Mouse (Mus musculus) A20 (cell line): ENCODE results near the gene Fcer2a.

ENCODE experiments used
- DNase-seq: peaks from one replicate; pipeline ENCODE4 v3.0.0-alpha.2; 2011; ENCODE audit warnings: low read depth, low spot score

Fcer2a gene

GRCm38 (mm10) chr8:3676131-3676992, 17.6 kb downstream of the Fcer2a start, which contains the start of gene Trappc5:
Gene Trappc5 (plus strand): TSS chr8:3676299.
- DNase-seq = peak; percentile 98

DNA sequence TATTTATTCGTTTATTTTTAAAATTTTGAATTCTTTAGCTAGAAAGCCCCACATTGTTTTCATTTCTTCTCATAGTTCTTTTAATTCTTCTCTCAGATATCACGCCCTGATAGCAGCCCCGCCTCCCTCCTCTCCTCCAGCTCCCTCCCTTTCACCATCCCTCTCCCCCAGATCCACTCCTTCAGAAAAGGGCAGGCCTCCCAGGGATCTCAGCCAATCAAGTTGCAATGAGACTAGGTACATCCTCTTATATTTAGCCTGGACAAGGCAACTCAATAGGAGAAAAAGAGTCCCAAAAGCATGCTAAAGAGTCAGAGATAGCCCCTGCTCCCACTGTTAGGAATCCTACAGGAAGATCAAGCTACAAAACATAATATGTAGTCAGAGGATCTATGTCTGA, 19.3 kb downstream of the Fcer2a start:
- DNase-seq = no peak

DNA sequence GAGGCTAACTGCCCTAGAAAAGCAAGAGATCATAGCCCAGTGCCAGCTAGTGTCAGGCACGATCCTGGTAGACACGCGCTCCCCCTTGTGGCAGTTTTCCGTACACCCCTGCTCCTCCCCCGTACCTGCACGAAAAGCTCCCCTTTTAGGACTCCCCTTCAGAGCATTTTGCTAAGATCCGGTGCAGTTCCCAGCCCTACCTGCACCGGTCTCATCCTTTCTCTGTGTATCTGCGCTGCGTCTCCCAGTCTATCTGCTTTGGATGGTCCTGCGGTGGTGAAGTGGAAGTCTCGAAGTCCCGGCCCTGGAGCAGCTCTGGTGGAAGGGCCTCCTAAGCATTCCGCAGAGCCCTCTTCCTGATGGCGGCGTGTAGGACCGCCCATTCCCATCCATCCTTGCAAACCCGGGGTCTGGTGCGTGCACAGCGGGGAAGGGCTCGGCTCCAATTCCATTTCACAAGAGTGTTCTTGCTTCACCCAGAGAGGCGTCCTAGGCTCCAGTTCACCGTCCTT, 21.9 kb downstream of the Fcer2a start, which contains the start of gene Fcor:
Gene Fcor (minus strand): TSS at position 383 of the 512 bp plus-strand sequence.
- DNase-seq = peak; percentile 89

DNA sequence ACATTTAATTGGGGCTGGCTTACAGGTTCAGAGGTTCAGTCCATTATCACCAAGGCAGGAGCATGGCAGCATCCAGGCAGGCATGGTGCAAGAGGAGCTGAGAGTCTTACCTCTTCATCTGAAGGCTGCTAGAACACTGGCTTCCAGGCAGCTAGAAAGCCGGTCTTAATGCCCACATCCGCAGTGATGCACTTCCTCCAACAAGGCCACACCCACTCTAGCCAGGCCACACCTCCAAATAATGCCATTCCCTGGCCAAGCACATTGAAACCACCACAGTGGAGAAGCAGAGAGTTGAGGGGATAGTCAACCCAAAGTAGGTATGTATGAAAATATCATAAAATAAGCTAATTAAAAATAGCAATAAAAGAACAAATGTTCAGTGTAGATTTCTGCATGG, 23.6 kb downstream of the Fcer2a start:
- DNase-seq = no peak

DNA sequence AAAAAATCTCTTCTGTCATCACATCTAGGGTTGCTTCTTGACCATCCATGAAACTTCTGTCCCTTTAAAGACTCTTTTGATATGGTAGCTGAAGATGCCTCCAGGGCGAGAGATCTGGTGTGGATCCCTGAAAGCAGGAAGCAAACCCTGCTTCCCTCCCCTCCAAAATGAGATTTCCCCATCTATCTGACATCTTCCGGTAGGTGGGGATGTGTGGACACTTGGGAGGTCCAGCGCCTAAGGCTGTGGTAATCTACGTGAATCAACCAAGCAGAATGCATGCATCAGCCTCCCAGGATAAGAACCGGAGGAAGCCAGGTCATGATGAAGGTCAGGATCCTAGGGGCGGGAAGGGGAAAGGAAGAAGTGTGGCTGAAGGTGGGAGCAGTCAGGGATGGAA, 28.5 kb downstream of the Fcer2a start, which contains the start of gene Mcemp1:
Gene Mcemp1 (plus strand): TSS at position 248 of the 400 bp plus-strand sequence.
- DNase-seq = no peak

- no peak for DNase-seq
These were observed 29.6 kb downstream of the Fcer2a start for GRCm38 (mm10) chr8:3664405-3664804.

- no peak for DNase-seq
These were observed 33.1 kb downstream of the Fcer2a start for GRCm38 (mm10) chr8:3660889-3661288.

DNA sequence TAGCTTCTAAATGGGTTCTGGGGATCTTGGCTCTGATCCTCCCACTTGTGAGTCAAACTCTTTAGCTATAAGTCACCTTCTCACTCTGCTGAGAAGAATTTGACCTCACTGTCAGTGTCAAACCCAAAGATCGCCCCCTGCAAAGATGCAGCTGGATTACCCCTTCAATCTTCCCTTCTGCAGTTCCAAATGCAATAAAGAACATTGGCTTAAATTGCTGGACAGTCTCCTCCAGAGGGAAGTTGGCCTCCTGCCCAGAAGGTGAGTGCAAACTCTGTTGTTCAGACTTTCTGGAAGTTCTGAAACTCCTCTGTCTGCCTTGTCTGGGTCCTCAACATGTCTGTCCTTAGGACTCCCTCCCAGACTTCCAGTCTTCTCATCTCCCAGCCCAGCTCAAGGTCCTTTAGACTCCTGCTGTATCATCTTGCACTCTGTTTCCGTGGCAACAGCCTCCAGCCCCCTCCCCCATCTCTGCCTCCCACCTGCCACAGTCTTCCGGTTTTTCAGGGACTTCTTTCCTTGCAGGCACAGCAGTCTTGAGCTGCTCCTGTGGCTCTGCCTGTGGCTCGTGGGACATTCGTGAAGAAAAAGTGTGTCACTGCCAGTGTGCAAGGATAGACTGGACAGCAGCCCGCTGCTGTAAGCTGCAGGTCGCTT, 37.1 kb downstream of the Fcer2a start:
- no peak for DNase-seq

DNA sequence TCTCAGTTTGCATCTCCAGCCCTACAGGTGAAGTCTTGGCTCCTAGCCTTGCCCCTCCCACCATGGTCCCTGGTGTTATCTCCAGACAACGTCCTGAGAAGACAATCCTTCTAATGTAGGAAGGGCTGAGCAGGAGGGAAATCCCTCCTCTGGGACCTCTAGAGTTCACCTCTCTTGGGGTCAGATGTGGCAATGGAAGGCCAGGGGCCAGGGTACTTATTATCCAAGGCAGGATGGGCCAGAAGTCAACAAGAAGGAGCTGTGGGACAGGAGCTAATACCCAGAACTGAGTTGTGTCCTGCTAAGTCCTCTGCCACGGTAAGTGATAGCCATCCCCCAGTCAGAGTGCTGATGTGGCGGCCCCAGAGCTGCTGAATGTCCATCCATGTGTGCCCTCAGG, 38.4 kb downstream of the Fcer2a start, which contains the start of gene Retn:
Gene Retn (plus strand): TSS at position 245 of the 400 bp plus-strand sequence.
- no peak for DNase-seq

- DNase-seq = no peak
These were observed 39.1 kb downstream of the Fcer2a start for GRCm38 (mm10) chr8:3654726-3655508.

DNA sequence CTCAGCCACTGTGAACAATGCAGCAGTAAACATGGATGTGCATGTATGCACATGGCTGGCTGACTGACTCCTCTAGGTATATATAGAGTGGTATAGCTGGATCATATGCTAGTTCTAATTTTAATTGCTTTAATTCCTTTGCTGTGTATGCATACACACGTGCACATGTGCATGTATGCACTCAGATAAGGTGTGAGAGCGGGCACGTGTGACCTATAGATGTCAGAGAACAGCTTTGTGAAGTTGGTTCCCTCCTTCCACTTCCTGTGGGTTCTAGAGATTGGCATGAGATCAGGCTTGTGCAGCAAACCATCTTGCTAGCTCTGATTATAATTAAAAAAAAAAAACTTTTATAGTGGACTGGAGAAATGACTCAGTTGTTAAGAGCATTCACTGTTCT, 41.1 kb downstream of the Fcer2a start:
- DNase-seq = no peak

DNA sequence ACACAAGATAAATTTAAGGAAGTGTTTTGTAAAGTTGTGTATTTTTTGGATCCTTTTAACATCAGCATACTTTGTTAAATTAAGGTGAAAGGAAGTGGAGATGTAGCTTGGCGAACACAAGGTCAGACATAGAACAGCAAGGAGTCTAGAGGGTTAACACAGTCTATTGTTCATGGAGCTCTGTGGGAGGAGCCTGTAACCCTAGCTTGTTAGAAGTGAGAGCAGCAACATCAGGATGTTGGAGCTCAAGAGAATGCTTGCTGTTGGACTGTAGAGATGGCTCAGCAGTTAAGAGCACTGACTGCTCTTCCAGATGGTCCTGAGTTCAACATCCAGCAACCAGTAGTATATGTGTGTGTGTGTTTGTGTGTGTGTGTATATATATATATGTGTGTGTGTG, 45.0 kb downstream of the Fcer2a start:
- no peak for DNase-seq

DNA sequence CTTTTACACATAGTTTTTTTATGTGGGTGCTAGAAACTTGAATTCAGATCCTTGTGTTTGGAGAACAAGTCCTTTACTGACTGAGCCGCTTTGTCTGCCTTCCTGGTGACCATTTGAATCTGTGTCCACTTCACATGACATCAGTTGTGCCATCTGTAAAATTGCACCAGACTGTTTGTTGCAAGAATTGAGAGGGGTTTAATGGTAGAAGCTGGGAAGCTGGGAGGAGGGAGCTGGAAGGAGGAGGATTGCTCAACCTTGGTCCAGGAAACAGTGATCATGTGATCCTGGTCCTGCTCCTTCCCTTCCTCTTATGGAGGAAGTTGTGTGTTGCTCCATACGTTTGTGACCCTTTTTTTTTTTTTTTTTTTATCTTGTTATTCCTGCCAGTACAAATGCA, 45.7 kb downstream of the Fcer2a start:
- no peak for DNase-seq

DNA sequence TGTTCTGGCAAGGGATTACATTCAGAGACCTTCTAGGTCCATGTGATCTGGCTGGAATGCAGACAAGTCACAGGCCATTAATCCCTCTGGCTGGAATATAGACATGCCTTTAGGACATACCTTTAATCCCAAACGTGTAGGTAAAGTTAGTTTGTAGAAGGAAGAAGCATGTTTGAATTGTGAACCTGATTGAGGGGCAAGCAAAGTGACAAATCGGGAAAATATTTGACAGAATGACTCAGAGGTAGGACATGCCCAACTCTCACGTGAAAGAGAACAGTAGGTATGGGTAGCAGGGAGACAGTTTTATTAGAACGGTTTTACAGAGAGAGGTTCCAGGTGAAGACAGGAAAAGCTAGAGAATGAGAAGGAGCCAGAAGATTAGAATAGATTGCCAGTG, 46.4 kb downstream of the Fcer2a start:
- no peak for DNase-seq

GRCm38 (mm10) chr8:3646824-3647531, 47.0 kb downstream of the Fcer2a start:
- DNase-seq = no peak

DNA sequence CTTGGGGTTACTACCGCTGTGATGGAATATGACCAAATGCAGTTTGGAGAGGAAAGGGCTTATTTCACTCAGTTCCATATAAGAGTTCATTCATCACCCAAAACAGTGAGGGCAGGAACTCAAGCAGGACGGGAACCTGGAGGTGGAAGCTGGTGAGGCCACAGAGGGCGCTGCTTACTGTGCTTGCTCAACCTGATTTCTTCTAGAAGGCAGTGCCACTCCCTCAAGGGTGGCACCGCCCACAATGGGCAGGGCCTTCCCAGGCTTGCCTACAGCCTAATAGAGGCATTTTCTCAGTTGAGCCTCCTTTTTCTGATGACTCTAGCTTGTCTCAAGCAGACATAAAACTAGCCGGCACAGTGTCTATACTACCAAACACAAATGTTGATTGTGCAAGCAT, 48.2 kb downstream of the Fcer2a start:
- peak; percentile 78 for DNase-seq
